Mouse (Mus musculus): ENCODE results near the gene Zfp979. TPM values are rescaled to one million over a fixed set of nuclear protein-coding genes. Genes with fewer than 3 reads are reported as not detected.
"Not testable (repeated sequence)": the region's sequence is repeated elsewhere in the genome, so short reads cannot be mapped to it uniquely, and the experiment has no call there.

The Zfp979 gene
- 2.2 and 2.7 TPM in 2 replicates for polyA plus RNA-seq (2012; rRNA removed)

DNA sequence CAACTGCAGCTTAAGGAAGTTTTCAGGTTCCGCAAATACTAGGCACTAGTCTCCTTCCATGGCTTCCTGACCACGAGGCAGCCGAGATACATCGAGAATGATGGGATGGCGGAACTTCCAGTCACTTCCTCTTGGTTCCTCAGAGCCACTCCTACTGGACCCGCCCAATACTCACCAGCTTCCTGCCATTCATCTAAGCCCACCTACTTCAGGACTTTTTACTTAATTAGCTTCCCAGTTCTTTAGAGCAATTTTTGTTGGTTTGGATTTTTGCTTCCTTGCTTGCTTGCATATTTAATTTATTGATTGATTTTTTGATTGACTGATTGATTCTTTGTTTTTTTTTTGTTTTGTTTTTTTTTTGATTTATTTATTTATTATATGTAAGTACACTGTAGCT, at the start of gene Zfp979:
Gene Zfp979, minus strand, starts transcription at position 101 of the 400 bp plus-strand sequence.
- DNase-seq (ENCODE audit: low spot score), result not testable (repeated sequence)

DNA sequence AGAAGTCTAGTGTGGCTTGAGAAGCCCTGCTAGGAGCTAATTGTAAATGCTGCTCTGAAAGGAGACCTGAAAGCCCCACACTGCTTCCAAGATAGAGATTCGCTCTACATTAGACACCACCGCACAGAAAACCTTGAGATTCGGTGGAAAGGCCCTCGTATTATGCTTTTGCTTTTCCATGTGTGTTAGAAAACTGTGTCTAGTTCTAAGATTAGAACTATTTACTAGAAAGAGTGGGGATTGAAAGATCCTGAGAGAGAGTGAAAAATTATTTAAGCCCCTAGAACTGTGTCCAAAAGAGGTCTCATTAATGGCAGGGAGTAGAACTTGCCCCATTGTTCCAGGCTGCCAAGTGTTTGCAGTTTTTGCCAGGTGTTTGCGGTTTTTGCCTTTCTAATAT, 12.9 kb upstream of the Zfp979 start:
- DNase-seq (ENCODE audit: low spot score), result not testable (repeated sequence)

- DNase-seq (ENCODE audit: low spot score), result not testable (repeated sequence)
Measured at GRCm38 (mm10) chr4:147647407-147647806, 5.1 kb upstream of the Zfp979 start.

- DNase-seq (ENCODE audit: low spot score), result not testable (repeated sequence)
Measured at GRCm38 (mm10) chr4:147641932-147642331, 381 bp downstream of the Zfp979 start.

DNA sequence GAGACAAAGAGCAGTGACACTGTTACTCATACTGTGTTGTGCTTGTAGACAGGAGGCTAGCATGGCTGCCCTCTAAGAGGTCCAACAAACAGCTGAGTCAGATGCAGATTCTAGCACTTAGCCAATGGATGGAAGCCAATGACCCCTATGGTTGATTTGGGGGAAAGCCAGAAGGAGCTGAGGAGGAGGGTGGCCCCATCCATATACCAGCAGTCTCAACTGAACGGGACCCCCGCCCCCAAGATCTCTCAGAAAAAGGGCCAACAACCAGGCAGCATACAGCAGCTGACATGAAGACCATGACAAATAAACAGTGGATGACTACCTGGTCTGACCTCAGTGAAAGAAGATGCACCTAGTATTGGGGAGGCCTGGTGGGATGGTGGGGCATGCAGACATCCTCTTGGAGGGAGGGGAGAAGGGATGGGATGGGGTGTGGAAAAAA, 8.5 kb downstream of the Zfp979 start:
- DNase-seq (ENCODE audit: low spot score), result not testable (repeated sequence)

GRCm38 (mm10) chr4:147606511-147606910, 35.8 kb downstream of the Zfp979 start:
- DNase-seq (ENCODE audit: low spot score), result not testable (repeated sequence)

GRCm38 (mm10) chr4:147605521-147605920, 36.8 kb downstream of the Zfp979 start:
- no peak for DNase-seq (ENCODE audit: low spot score)

GRCm38 (mm10) chr4:147603806-147604205, 38.5 kb downstream of the Zfp979 start:
- no peak for DNase-seq (ENCODE audit: low spot score)

DNA sequence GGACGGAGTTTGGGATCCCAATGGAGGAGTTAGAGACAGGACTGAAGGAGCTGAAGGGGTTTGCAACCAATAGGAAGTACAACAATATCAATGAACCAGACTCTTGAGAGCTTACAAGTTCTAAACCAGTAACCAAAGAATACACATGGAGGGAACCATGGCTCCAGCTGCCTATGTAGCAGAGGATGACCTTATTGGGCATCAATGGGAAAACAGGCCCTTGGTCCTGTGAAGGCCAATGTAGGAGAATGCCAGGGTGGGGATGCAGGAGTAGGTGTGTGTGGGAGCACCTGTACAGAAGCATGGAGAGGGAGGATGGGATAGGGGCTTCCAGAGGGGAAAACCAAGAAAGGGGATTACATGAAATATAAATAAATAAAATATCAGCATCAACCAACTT, 40.4 kb downstream of the Zfp979 start:
- DNase-seq (ENCODE audit: low spot score), result no peak

DNA sequence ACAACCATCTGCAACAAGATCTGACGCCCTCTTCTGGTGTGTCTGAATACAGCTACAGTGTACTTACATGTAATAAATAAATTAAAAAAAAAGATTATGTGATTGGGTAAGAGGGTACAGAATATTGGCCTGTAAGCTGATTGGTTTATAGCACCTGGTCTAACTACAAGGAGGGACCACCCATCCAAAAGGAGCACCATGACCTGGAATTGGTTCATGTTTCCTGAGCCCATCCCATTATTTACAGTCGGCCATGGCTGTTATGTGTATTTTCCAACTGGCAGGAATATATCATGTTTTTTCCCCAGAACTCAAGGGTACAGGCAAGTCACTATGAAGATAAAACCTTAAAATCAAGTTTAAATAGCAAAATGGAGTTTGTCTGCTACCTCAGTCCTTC, 43.5 kb downstream of the Zfp979 start:
- DNase-seq (ENCODE audit: low spot score), result no peak

DNA sequence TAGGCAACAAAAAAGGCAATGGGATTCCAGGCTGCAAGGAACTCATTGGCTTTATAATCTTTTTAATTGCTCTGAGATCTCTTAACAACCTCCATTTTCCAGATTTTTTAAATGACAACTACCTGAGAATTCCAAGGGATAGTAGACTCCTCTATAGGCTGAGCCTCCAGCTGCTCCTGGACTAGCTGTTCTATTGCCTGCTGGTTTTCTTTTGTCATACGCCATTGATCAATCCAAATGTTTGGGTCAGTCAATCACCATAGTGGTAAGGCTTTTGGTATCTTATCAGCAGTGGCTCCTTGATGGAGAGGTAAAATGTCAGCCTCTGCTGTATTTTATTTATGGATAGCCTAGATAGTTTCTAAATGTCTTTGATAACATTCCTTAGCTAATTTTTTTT, 44.6 kb downstream of the Zfp979 start:
- DNase-seq (ENCODE audit: low spot score), result no peak

DNA sequence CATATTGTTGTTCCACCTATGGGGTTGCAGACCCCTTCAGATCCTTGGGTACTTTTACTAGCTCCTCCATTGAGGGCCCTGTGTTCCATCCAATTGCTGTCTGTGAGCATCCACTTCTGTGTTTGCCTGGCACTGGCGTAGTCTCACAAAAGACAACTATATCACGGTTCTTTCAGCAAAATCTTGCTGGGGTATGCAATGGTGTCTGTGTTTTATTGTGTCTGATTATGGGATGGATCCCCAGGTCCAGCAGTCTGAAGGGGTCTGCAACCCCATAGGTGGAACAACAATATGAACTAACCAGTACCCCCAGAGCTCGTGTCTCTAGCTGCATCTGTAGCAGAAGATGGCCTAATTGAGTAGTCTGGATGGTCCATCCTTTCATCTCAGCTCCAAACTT, 47.7 kb downstream of the Zfp979 start:
- not testable (repeated sequence) for DNase-seq (ENCODE audit: low spot score)

GRCm38 (mm10) chr4:147586511-147587473, 55.5 kb downstream of the Zfp979 start:
- DNase-seq (ENCODE audit: low spot score), result no peak

DNA sequence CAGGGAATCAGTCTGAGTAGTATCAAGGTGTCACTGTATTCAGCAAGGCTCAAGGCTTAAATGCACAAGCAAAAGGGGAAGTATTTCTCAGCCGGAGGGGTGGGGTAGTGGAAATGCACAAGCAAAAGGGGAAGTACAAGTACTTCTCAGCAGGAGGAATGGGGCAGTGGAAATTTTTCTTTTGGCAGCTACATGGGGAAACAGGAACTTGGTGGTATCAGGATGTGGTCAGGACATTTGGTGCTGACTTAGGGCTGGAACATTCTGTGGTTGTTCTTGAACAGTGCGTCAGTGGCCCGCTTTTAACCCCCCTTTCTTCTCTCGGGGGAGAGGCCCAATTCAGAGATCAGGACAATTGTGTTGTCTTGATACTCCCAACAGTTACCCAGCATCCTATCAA, 62.9 kb downstream of the Zfp979 start:
- DNase-seq (ENCODE audit: low spot score), result not testable (repeated sequence)

GRCm38 (mm10) chr4:147571156-147571555, 71.2 kb downstream of the Zfp979 start:
- DNase-seq (ENCODE audit: low spot score), result not testable (repeated sequence)

DNA sequence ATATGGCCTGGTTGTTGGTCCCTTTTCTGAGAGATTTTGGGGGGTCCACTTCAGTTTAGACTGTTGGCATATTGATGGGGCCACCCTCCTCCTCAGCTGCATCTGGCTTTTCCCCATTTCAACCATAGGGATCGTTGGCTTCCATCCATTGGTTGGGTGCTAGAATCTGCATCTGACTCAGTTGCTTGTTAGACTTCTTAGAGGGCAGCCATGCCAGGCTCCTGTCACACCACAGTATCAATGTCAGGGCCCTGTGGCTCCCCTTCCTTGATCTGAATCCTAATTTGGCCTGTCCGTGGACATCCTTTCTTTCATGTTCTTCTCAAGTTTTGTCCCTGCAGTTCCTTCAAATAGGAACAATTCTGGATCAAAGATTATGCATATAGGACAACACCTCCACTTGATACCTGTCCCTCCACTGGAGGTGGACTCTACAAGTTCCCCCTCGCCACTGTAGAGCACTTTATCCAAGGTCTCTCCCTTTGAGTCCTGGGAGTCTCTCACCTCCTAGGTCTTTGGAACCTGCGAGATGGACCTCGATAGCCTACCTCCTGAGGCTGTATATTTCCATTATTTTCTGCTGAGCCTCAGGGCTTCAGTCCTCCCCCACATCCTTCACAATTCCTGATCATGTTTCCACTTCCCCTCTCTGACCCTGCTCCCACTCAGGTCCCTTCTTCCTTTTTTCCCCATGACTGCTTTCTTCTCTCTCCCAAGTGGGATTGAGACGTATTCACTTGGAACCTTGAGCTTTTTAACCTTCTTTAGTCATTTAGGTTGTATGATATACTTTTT, 76.7 kb downstream of the Zfp979 start:
- no peak for DNase-seq (ENCODE audit: low spot score)

Other genes starting within 250 kb of the Zfp979 start
- 4.1 and 4.3 TPM in 2 replicates for gene Zfp982, start 150.1 kb downstream of the Zfp979 start, polyA plus RNA-seq (2012; rRNA removed)
- 0.21 and 0.29 TPM in 2 replicates for gene Gm16503, start 102.3 kb downstream of the Zfp979 start, polyA plus RNA-seq (2012; rRNA removed)
- gene Zfp985, start 89.2 kb downstream of the Zfp979 start, polyA plus RNA-seq (2012; rRNA removed), result 0.03 and 0.13 TPM in 2 replicates
- not detected in 2 replicates for gene Zfp534, start 60.0 kb upstream of the Zfp979 start, polyA plus RNA-seq (2012; rRNA removed)
- gene Zfp984, start 167.3 kb upstream of the Zfp979 start, polyA plus RNA-seq (2012; rRNA removed), result 8.7 and 9.8 TPM in 2 replicates
- 5.5 and 6.2 TPM in 2 replicates for gene Zfp933, start 205.9 kb upstream of the Zfp979 start, polyA plus RNA-seq (2012; rRNA removed)
- gene Miip, start 226.3 kb upstream of the Zfp979 start, polyA plus RNA-seq (2012; rRNA removed), result 43.3 and 57.4 TPM in 2 replicates
- 6.8 and 7.6 TPM in 2 replicates for gene Fv1, start 226.5 kb upstream of the Zfp979 start, polyA plus RNA-seq (2012; rRNA removed)

All from urinary bladder, adult 2 months (tissue).